Mouse (Mus musculus): Measurements from ENCODE around the gene Mrps5. TPM values are rescaled to one million over a fixed set of nuclear protein-coding genes. Genes with fewer than 3 reads are reported as not detected.
A peak's percentile ranks its signal among the peaks of the same experiment; 100 is the strongest.

The Mrps5 gene
- polyA plus RNA-seq (2016; fragmentation: Nextera tagmentation; extraction: Ambion mirVana), result 153 and 162 TPM in 2 replicates

DNA sequence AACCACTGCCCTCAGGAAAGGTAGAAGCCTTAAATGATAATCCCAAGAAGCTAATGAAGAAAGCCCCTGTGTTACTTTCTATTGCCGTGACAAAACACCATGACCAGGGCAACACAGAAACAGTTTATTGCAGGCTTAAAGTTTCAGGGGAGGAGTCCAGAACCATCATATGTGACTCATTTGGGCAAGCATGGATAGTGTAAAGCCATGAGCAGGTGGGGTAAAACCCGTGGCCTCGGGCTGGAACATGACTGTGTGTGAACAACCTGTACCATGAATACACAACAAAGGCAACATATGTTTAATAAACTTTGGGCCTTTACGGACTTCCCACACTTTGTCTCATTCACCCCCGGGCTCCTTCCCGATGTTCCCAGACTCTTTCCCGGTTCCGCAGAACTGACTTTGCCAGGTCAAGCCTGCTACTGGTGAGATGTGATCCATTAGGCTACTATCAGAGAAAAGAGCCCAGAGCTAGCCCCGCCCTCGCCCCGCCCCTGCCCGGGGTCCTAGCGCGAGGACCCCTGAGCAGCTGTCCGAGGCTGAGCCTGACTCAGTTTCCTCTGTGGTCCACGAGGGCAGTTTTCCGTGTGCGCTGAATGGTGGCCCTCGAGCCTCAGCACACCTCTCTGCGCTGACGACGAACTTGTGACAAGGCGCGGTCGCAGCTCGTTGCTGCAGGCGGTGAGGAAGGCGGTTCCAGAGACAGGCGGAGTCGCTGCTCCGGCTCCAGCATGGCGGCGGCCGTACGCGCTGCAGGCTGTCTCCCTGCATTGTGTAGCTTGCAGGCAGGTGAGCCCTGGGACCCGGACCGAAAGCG lies at the start of gene Mrps5, which contains the start of gene Zfp661:
Gene Mrps5, plus strand, starts transcription at position 529 of the 820 bp plus-strand sequence.
Gene Zfp661, minus strand, starts transcription at position 401 of the 820 bp plus-strand sequence.
- Histone ChIP-seq H3K9ac (replicated peaks) (peak within 1 kb of the TSS; percentile 73), H3K27ac (peak within 1 kb of the TSS; percentile 90), H3K4me3 (replicated peaks) (peak within 1 kb of the TSS; percentile 77), H3K9me3 (no peaks in the 10 kb centered on the region), H3K27me3 (no peaks in the 10 kb centered on the region), H3K4me1 (replicated peaks) (peaks cover 37% of the 10 kb centered on the region), H3K4me2 (peak within 1 kb of the TSS; percentile 75), H3K36me3 (peaks cover 11% of the 10 kb centered on the region; the same call in 1 of the 2 replicates)
- 5% methylated on average over 39 of the region's 39 CpGs for WGBS
- ATAC-seq (ENCODE audit: insufficient number of reproducible peaks, insufficient read depth, low FRiP score, low TSS enrichment, low read depth), result peak; percentile 66

DNA sequence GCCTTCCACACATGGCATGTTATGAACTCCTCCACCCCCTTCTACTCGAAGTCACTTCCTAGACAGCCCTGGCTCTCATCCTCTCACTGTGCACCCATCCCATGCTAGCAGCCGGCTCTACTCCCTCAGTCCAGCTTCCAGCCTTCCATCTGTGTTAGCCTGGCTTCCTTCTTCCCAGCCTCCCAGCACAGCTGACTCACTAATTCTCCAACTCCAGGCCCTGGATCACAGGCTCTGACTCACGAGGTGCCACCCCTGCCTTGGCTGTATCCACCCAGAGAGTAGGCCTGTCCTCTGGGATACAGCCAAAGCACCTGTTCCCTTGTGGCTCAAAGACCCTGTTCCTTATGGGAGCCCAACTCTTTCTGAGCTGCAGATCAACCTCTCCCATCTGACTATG lies 49.5 kb upstream of the Mrps5 start:
- no peak for ATAC-seq (ENCODE audit: insufficient number of reproducible peaks, insufficient read depth, low FRiP score, low TSS enrichment, low read depth)
- 73% methylated on average over 3 of the region's 3 CpGs for WGBS
- H3K9me3 ChIP-seq, result no peaks in the 10 kb centered on the region
- H3K4me2 ChIP-seq, result no peak overlapping the region
- H3K9ac ChIP-seq (replicated peaks), result no peak overlapping the region
- no peak overlapping the region for H3K27ac ChIP-seq
- no peaks in the 10 kb centered on the region for H3K4me1 ChIP-seq (replicated peaks)
- H3K27me3 ChIP-seq, result peaks cover 61% of the 10 kb centered on the region
- H3K36me3 ChIP-seq, result no peaks in the 10 kb centered on the region
- H3K4me3 ChIP-seq (replicated peaks), result no peak overlapping the region

DNA sequence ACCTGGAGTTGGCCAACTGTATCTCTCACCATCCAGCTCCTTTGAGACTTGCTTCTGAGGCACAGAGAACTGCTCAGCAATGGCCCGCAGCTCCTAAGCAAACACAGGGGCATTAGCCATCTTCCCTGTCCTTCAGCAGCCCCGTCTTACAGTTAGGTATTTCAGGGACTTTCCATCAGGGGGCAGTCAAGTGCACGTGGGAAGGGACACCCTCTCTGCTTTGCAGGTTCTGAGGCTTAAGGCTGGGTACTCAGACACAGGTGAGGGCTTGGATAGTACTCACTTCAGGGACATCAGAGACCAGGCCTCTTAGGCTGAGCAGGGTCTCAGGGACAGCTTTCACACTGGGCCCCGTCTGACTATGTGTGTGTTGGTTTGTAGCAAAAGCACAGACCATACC lies 47.5 kb upstream of the Mrps5 start:
- no peak for ATAC-seq (ENCODE audit: insufficient number of reproducible peaks, insufficient read depth, low FRiP score, low TSS enrichment, low read depth)
- no peaks in the 10 kb centered on the region for H3K4me1 ChIP-seq (replicated peaks)

DNA sequence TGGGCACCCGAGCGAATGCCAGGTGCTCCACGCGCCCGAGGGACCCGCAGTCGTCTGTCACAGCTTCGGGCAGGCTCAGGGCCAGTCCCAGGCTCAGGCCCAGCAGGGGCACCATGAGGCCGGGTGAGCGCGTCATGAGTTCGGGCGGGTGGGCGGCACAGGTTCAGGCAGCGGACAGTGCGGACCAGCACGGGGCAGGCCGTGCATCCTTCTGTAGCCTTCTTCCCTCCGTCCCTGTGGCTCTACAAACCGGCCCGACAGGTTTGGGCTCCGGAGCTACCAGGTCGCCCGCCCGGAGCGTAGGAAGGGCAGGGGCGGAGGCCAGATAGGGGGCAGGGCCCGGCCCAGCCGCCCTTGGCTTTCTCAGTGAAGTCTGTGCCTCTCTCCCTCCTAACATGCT lies 45.8 kb upstream of the Mrps5 start, which contains the start of gene Prom2:
Gene Prom2, minus strand, starts transcription at position 283 of the 400 bp plus-strand sequence.
- WGBS, result 5% methylated on average over 29 of the region's 29 CpGs
- Histone ChIP-seq H3K36me3 (no peaks in the 10 kb centered on the region), H3K4me3 (replicated peaks) (0 out of 2 replicates have a peak within 1 kb of the TSS, but pooled peaks have one; percentile 19)

More for the DNA sequence above, 47.5 kb upstream of the Mrps5 start:
- Histone ChIP-seq H3K4me3 (replicated peaks) (no peak overlapping the region), H3K36me3 (no peaks in the 10 kb centered on the region), H3K27ac (no peak overlapping the region), H3K9ac (replicated peaks) (no peak overlapping the region), H3K27me3 (peaks cover 81% of the 10 kb centered on the region), H3K4me2 (no peak overlapping the region), H3K9me3 (no peaks in the 10 kb centered on the region)
- WGBS, result 27% methylated on average over 4 of the region's 4 CpGs

DNA sequence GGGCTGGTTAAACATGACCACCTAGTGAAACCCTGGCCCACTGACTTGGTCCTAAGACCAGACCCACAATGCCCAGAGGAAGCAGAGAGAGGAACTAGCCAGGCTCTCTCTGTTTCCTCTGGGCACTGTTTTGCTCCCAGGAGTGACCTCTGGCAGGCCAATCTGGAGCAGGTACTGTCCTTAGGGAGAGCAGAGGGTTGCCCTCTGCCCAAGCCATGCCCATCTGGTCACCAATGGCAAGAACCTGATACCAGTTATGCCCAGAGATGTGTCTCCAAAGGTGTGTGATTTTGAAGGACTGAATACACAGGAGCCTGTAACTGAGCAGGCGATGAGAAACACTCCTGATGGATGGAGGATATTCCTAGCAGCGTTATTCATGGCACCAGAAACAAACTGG lies 45.3 kb upstream of the Mrps5 start:
- H3K27ac ChIP-seq, result no peak overlapping the region
- no peaks in the 10 kb centered on the region for H3K9me3 ChIP-seq
- no peak overlapping the region for H3K4me2 ChIP-seq
- peaks cover 84% of the 10 kb centered on the region for H3K27me3 ChIP-seq
- 83% methylated on average over 2 of the region's 2 CpGs for WGBS
- H3K9ac ChIP-seq (replicated peaks), result no peak overlapping the region
- ATAC-seq (ENCODE audit: insufficient number of reproducible peaks, insufficient read depth, low FRiP score, low TSS enrichment, low read depth), result no peak
- H3K4me1 ChIP-seq (replicated peaks), result no peaks in the 10 kb centered on the region
- H3K36me3 ChIP-seq, result no peaks in the 10 kb centered on the region
- no peak overlapping the region for H3K4me3 ChIP-seq (replicated peaks)

More for the DNA sequence above, 45.8 kb upstream of the Mrps5 start, which contains the start of gene Prom2:
- H3K27me3 ChIP-seq, result peaks cover 87% of the 10 kb centered on the region
- no peak for ATAC-seq (ENCODE audit: insufficient number of reproducible peaks, insufficient read depth, low FRiP score, low TSS enrichment, low read depth)
- no peaks in the 10 kb centered on the region for H3K4me1 ChIP-seq (replicated peaks)
- H3K4me2 ChIP-seq, result peak within 1 kb of the TSS; percentile 31
- H3K9me3 ChIP-seq, result no peaks in the 10 kb centered on the region
- no peak within 1 kb of the TSS for H3K27ac ChIP-seq
- no peak within 1 kb of the TSS for H3K9ac ChIP-seq (replicated peaks)

DNA sequence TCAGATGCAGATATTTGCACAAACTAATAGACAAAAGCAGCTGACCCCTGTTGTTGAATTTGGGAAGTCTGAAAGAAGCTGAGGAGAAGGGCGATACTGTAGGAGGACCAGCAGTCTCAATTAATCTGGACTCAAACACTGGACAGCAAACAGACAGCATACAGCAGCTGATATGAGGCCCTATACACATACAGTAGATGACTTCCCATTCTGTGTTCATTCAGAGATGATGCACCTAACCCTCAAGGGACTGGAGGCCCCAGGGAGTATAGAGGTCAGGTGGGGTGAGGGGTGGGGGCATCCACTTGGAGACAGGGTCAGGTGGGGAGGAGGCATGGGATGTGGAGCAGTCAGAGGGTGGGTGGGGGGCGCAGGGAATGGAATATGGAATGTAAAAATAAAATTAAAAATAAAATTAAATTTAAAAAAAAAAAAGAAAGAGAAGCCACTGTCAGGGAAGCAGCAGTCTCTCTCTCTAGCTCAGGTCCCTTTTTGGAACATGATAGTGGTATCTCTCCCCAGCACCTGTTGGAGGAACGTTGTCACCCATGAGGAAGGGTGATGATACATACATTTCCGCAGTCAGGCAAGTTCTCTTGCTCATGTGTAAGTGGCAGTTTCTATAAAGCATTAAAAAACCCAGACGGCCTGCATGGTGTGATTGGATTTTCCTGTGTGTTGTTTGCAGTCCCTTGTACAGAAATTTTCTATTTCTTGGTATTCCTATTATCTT lies 38.5 kb upstream of the Mrps5 start:
- Histone ChIP-seq H3K27ac (no peak overlapping the region), H3K4me2 (no peak overlapping the region), H3K4me1 (replicated peaks) (no peaks in the 10 kb centered on the region), H3K4me3 (replicated peaks) (no peak overlapping the region), H3K9me3 (no peaks in the 10 kb centered on the region), H3K36me3 (no peaks in the 10 kb centered on the region), H3K27me3 (peaks cover 19% of the 10 kb centered on the region), H3K9ac (replicated peaks) (no peak overlapping the region)
- 73% methylated on average over 5 of the region's 5 CpGs for WGBS
- no peak for ATAC-seq (ENCODE audit: insufficient number of reproducible peaks, insufficient read depth, low FRiP score, low TSS enrichment, low read depth)

DNA sequence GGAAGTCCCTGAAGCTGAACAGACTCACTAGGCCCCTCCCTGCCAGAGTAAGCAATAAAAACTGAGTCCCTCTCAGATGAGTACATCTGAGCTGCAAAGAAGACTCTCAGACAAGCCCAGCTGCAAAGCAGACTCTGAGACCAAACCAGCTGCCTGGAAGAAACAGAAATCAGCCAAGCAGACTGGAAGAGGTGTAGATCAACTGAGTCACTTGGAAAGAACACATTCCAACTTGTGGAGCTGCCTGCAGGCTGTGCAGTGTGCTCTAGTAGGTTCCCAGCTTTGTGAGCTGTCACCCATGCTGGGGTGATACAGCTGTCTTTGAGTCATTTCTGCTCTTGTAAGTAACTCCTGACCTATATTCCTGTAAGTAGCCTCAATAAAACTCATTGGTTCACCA lies 37.3 kb upstream of the Mrps5 start:
- Histone ChIP-seq H3K9ac (replicated peaks) (no peak overlapping the region), H3K4me1 (replicated peaks) (no peaks in the 10 kb centered on the region), H3K4me2 (no peak overlapping the region), H3K9me3 (no peaks in the 10 kb centered on the region), H3K36me3 (no peaks in the 10 kb centered on the region), H3K27ac (no peak overlapping the region), H3K4me3 (replicated peaks) (no peak overlapping the region), H3K27me3 (peaks cover 8% of the 10 kb centered on the region; the same call in 1 of the 2 replicates)
- ATAC-seq (ENCODE audit: insufficient number of reproducible peaks, insufficient read depth, low FRiP score, low TSS enrichment, low read depth), result no peak

DNA sequence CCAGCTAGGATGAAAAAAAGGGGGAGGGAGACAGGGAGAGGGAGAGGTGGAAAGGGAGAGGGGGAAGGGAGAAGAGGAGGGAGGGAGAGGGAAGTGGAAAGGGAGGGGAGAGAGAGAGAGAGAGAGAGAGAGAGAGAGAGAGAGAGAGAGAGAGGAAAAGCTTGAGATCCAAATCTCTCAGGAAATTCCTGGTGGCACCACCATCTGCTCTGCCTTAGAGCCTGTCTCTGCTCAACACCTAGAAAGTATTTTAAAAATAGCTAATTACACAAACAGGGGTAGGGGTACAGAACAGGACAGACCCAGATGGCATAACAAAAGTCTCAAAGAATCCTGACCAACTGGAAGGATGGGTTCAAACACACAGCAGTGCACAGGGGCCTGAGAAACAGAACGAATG lies 36.6 kb upstream of the Mrps5 start:
- no peak overlapping the region for H3K4me2 ChIP-seq
- no peak overlapping the region for H3K4me3 ChIP-seq (replicated peaks)
- H3K36me3 ChIP-seq, result no peaks in the 10 kb centered on the region
- H3K9ac ChIP-seq (replicated peaks), result no peak overlapping the region
- H3K27me3 ChIP-seq, result peaks cover 5% of the 10 kb centered on the region; the same call in 1 of the 2 replicates
- ATAC-seq (ENCODE audit: insufficient number of reproducible peaks, insufficient read depth, low FRiP score, low TSS enrichment, low read depth), result no peak
- no peaks in the 10 kb centered on the region for H3K4me1 ChIP-seq (replicated peaks)
- H3K27ac ChIP-seq, result no peak overlapping the region
- H3K9me3 ChIP-seq, result no peaks in the 10 kb centered on the region
- WGBS, result 85% methylated on average over 1 of the region's 1 CpGs

DNA sequence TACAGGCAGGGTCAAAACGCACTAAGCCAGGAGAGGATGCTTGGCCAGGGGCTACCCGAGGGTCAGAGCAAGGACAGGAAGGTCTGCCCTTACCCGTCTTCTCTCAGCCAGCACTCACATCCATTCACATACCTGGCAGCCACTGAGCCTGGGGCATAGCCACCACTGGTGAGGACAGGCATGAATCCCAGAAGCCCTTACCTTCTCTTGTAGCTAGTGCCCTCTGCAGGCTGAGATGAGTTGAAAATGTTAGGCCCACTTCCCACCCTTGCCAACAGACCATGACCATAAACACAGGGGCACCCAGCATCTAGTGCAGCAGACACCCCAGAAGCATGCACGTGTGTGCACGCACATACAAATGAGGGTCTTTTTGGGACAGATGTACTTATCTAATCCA lies 35.9 kb upstream of the Mrps5 start:
- Histone ChIP-seq H3K4me2 (no peak overlapping the region), H3K4me1 (replicated peaks) (no peaks in the 10 kb centered on the region), H3K9me3 (no peaks in the 10 kb centered on the region), H3K27me3 (0 out of 2 replicates have a peak, but pooled peaks cover 3% of the 10 kb centered on the region), H3K9ac (replicated peaks) (no peak overlapping the region), H3K36me3 (no peaks in the 10 kb centered on the region), H3K27ac (no peak overlapping the region), H3K4me3 (replicated peaks) (no peak overlapping the region)
- 46% methylated on average over 5 of the region's 5 CpGs for WGBS
- ATAC-seq (ENCODE audit: insufficient number of reproducible peaks, insufficient read depth, low FRiP score, low TSS enrichment, low read depth), result no peak

DNA sequence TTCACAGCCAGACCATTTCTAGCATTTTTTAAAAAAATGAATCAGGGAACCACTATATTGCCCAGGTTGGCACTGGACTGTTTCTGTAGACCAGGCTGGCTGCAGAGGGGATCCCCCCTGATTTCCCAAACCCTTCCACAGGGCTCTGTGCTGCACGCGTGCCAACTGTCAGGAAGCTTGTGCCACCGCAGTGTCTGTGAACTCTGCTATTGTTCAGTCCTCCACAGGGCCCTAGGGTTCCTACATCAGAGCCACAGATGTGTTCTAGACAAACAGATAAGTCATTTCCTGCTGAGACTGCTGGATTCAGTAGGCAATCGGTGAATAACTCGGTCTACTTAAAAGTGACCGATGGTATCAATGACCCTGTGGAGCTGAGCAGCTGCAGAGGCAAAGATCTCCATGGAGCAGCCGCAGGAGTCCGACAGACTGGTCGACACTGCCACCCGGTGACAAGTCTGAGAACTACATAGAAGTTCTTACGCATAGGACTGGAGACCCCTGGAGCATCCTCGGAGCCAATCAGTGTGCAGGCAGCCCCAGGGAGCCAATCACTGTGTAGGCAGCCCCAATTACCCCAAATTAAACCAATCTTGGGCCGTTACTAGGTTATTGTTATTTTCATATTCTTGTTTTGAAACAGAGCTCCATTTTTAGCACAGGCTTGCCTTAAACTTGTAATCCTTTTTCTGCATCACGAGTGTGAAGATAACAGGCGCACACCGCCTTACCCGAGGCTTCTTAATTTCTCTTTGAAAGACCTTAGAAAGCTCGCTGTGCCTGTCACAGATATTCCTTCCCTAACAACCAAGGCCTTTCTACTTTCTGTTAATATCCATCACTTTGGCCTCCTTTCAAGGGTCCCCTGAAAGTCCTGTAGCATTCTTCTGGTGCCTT lies 27.7 kb upstream of the Mrps5 start:
- peak; percentile 98 for ATAC-seq (ENCODE audit: insufficient number of reproducible peaks, insufficient read depth, low FRiP score, low TSS enrichment, low read depth)
- Histone ChIP-seq H3K9ac (replicated peaks) (no peak overlapping the region), H3K36me3 (no peaks in the 10 kb centered on the region), H3K4me1 (replicated peaks) (no peaks in the 10 kb centered on the region), H3K4me3 (replicated peaks) (peak overlapping the region; percentile 21; the same call in 1 of the 2 replicates), H3K27ac (no peak overlapping the region), H3K27me3 (peaks cover 22% of the 10 kb centered on the region), H3K4me2 (peak overlapping the region; percentile 46), H3K9me3 (no peaks in the 10 kb centered on the region)
- 18% methylated on average over 18 of the region's 18 CpGs for WGBS

Measured in limb, embryonic 12.5 days (tissue).